Mouse (Mus musculus) cortical plate, adult 2 months (tissue): ENCODE measurements around the gene Fads3. TPM values are rescaled to one million over a fixed set of nuclear protein-coding genes. Genes with fewer than 3 reads are reported as not detected.

Experiments
- H3K27ac ChIP-seq: fragments of 200-500 bp; 2 replicates; pipeline ENCODE4 v1.5.1; 2012; ENCODE audit warnings: low read length, control low read depth, inconsistent platforms; ENCODE audit not compliant: insufficient read depth
- H3K4me1 ChIP-seq: fragments of 200-500 bp; 2 replicates; pipeline ENCODE4 v1.6.1; 2011; ENCODE audit warnings: low read length; ENCODE audit not compliant: control insufficient read depth, insufficient read depth
- H3K4me3 ChIP-seq: fragments of 200-500 bp; 2 replicates; pipeline ENCODE4 v1.5.1; 2011; ENCODE audit warnings: mild to moderate bottlenecking, low read length, control low read depth; ENCODE audit not compliant: insufficient read depth
- CTCF ChIP-seq: fragments of 200-500 bp; IDR thresholded peaks from 2 replicates; pipeline ENCODE4 v1.5.1; 2011; ENCODE audit warnings: mild to moderate bottlenecking, control low read depth, low read length; ENCODE audit not compliant: insufficient read depth; ENCODE audit errors: extremely low read depth
- POLR2A ChIP-seq: fragments of 200-500 bp; IDR thresholded peaks from 2 replicates; pipeline ENCODE4 v1.6.1; 2011; ENCODE audit warnings: mild to moderate bottlenecking, low read length, control low read depth; ENCODE audit not compliant: insufficient read depth; ENCODE audit errors: extremely low read depth
- polyA plus RNA-seq: library from polyadenylated mRNA; depleted of rRNA; stranded (reverse); fragments of >200 nt; gene quantifications from 2 replicates; pipeline ENCODE4 v1.2.3, GENCODE M21; 2012; rRNA removed

Gene Fads3
- polyA plus RNA-seq, 1 experiment, result 44.5 TPM

GRCm38 (mm10) chr19:10108666-10109065 lies 67.3 kb downstream of the Fads3 start:
- Histone ChIP-seq H3K4me3 (no peak overlapping the region), H3K27ac (no peak overlapping the region), H3K4me1 (no peaks in the 10 kb centered on the region)
- TF ChIP-seq CTCF, result no peak
- TF ChIP-seq POLR2A, result no peak

Other genes starting within 250 kb of the Fads3 start
- not detected in 2 replicates for gene Scgb2a2, start 194.0 kb upstream of the Fads3 start, polyA plus RNA-seq
- gene Incenp, start 142.0 kb upstream of the Fads3 start, polyA plus RNA-seq, result 23.7 and 26.3 TPM in 2 replicates
- gene Fth1, start 61.0 kb upstream of the Fads3 start, polyA plus RNA-seq, result 5,395 and 6,156 TPM in 2 replicates
- gene Best1, start 39.9 kb upstream of the Fads3 start, polyA plus RNA-seq, result 0.98 and 1.1 TPM in 2 replicates
- gene Rab3il1, start 39.9 kb upstream of the Fads3 start, polyA plus RNA-seq, result 12.9 and 13.6 TPM in 2 replicates
- gene Fads2, start 60.2 kb downstream of the Fads3 start, polyA plus RNA-seq, result 159 and 163 TPM in 2 replicates
- gene Fads1, start 141.3 kb downstream of the Fads3 start, polyA plus RNA-seq, result 195 and 212 TPM in 2 replicates
- 51.0 and 60.1 TPM in 2 replicates for gene Tmem258, start 162.4 kb downstream of the Fads3 start, polyA plus RNA-seq
- gene Fen1, start 162.6 kb downstream of the Fads3 start, polyA plus RNA-seq, result 12.1 and 12.5 TPM in 2 replicates
- 21.0 and 26.4 TPM in 2 replicates for gene Myrf, start 199.2 kb downstream of the Fads3 start, polyA plus RNA-seq